In the genomic region with DNA sequence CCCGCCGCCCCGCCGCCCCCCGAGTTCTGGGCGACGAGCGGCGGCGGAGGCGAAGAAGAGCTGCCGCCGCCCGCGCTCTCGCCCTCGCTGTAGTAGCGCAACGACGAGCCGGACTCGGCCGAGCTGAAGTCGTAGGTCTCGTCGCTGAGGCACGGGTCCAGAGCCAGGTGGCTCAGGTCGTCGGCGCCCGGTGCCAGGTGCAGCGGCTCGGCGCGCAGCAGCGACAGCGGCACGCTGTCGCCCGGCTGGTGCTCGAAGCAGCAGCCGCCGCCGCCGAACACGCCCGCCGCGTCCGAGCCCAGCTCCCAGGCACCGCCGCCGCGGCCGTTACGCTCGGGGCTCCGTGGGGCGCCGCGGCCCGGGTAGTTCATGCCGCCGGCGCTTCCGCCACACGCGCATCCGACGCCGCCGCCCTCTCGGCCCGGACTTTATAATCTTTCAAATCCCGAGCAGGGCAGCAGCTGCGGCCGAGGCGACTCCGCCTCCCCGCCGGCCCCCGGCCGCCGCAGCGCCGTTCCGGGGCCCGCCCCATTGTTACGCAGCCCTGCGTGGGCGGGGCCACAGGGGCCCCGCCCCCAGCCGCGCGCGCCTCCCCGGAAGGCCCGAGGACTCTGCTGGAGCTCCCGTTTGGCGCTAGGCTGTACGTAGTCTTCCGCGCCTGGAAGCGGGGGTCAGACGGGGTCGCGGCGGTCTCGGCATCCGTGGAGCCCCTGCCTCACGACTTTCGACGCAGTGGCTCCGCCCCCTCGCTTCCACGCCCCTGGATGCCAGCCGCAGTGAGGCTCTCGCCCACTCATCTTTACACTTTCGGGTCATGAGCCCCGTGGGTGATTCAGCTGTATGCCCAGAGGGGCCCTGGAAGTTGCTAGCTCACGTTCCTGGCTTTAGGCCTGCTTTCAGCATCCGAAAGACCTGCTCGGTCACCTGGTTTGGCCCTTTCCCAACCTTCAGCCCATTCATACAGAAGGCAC, we compare ENCODE assay signal across 8 mouse cellular contexts. TPM values are rescaled to one million over a fixed set of nuclear protein-coding genes. Genes with fewer than 3 reads are reported as not detected.
DNase-seq lines count a peak whose midpoint lies in the region; ATAC-seq and TF ChIP-seq lines count a peak whose summit lies in the region.

Gene Ddhd1, minus strand, starts transcription at position 503 of the 971 bp plus-strand sequence.

- no peaks in the 10 kb centered on the region for H3K9me3 ChIP-seq in E14TG2a.4 (ENCODE audit: low read length)
- H3K9me3 ChIP-seq in forebrain, embryonic 13.5 days (replicated peaks) = no peaks in the 10 kb centered on the region
- H3K9me3 ChIP-seq in liver, postnatal 0 days (ENCODE audit: low read length) = no peaks in the 10 kb centered on the region
- H3K9me3 ChIP-seq in neural tube, embryonic 14.5 days (ENCODE audit: control insufficient read depth, low read length) = no peaks in the 10 kb centered on the region

- H3K9ac ChIP-seq in forebrain, embryonic 13.5 days = peak within 1 kb of the TSS; percentile 92
- H3K9ac ChIP-seq in liver, postnatal 0 days (replicated peaks) = peak within 1 kb of the TSS; percentile 83
- peak within 1 kb of the TSS; percentile 94 for H3K9ac ChIP-seq in neural tube, embryonic 14.5 days (replicated peaks; ENCODE audit: low read depth, low read length)

- DNase-seq in c-Kit-positive CD71-positive TER-119-positive erythroid progenitor cells, embryonic 14.5 days (ENCODE audit: low spot score) = peak; percentile 81
- DNase-seq in heart, postnatal 10 days = peak; percentile 87 to 90
- peak; percentile 60 for DNase-seq in large intestine, adult 2 months (ENCODE audit: low read depth, low spot score)
- DNase-seq in liver, postnatal 0 days = peak; percentile 92
- DNase-seq in testis, postnatal 10 days (ENCODE audit: low spot score) = peak; percentile 91

- H3K36me3 ChIP-seq in E14TG2a.4 (ENCODE audit: insufficient read depth, low read length) = no peaks in the 10 kb centered on the region
- no peaks in the 10 kb centered on the region for H3K36me3 ChIP-seq in forebrain, embryonic 13.5 days (ENCODE audit: poor library complexity, severe bottlenecking)
- H3K36me3 ChIP-seq in liver, postnatal 0 days (replicated peaks; ENCODE audit: insufficient read depth, low read length) = 0 out of 2 replicates have a peak, but pooled peaks cover 4% of the 10 kb centered on the region
- no peaks in the 10 kb centered on the region for H3K36me3 ChIP-seq in neural tube, embryonic 14.5 days (ENCODE audit: control insufficient read depth, insufficient read depth, low read length)

- H3K4me1 ChIP-seq in E14TG2a.4 (replicated peaks; ENCODE audit: low read depth, low read length) = peaks cover 20% of the 10 kb centered on the region
- H3K4me1 ChIP-seq in forebrain, embryonic 13.5 days = peaks cover 39% of the 10 kb centered on the region
- peaks cover 31% of the 10 kb centered on the region for H3K4me1 ChIP-seq in liver, postnatal 0 days (ENCODE audit: insufficient read depth)
- peaks cover 23% of the 10 kb centered on the region for H3K4me1 ChIP-seq in neural tube, embryonic 14.5 days (ENCODE audit: control insufficient read depth, insufficient read depth, low read length)

- under 1% methylated on average over 100 of the region's 123 CpGs for WGBS in forebrain, embryonic 13.5 days
- under 1% methylated on average over 123 of the region's 123 CpGs for WGBS in large intestine, adult 2 months
- under 1% methylated on average over 92 of the region's 123 CpGs for WGBS in liver, postnatal 0 days (ENCODE audit: insufficient replicate concordance)
- under 1% methylated on average over 90 of the region's 123 CpGs for WGBS in neural tube, embryonic 14.5 days

- no peak for TF ChIP-seq CTCF in E14TG2a.4 (conservative IDR thresholded peaks at IDR 0.05; ENCODE audit: low read length)
- TF ChIP-seq CTCF in liver, postnatal 0 days (IDR thresholded peaks at IDR 0.05; ENCODE audit: low read depth) = no peak

- peak within 1 kb of the TSS; percentile 95 for H3K27ac ChIP-seq in forebrain, embryonic 13.5 days
- H3K27ac ChIP-seq in liver, postnatal 0 days (ENCODE audit: low read depth) = peak within 1 kb of the TSS; percentile 94
- peak within 1 kb of the TSS; percentile 95 for H3K27ac ChIP-seq in neural tube, embryonic 14.5 days (ENCODE audit: low read depth, low read length)

- intact Hi-C loops in heart, postnatal 10 days (cut with DNase I) = no loop called here

- peak within 1 kb of the TSS; percentile 90 for H3K4me3 ChIP-seq in E14TG2a.4 (replicated peaks; ENCODE audit: low read length)
- peak within 1 kb of the TSS; percentile 88 for H3K4me3 ChIP-seq in forebrain, embryonic 13.5 days
- peak within 1 kb of the TSS; percentile 94 for H3K4me3 ChIP-seq in liver, postnatal 0 days (ENCODE audit: low read depth, low read length)
- peak within 1 kb of the TSS; percentile 89 for H3K4me3 ChIP-seq in neural tube, embryonic 14.5 days (ENCODE audit: low read depth, low read length)

- H3K4me2 ChIP-seq in forebrain, embryonic 13.5 days = peak within 1 kb of the TSS; percentile 92
- peak within 1 kb of the TSS; percentile 84 for H3K4me2 ChIP-seq in liver, postnatal 0 days (ENCODE audit: low read depth, low read length)
- peak within 1 kb of the TSS; percentile 86 for H3K4me2 ChIP-seq in neural tube, embryonic 14.5 days (ENCODE audit: low read depth, low read length)

- peaks cover 9% of the 10 kb centered on the region for H3K27me3 ChIP-seq in E14TG2a.4 (ENCODE audit: insufficient read depth, low read length)
- H3K27me3 ChIP-seq in forebrain, embryonic 13.5 days = no peaks in the 10 kb centered on the region
- H3K27me3 ChIP-seq in liver, postnatal 0 days (ENCODE audit: insufficient read depth, low read length) = no peaks in the 10 kb centered on the region
- no peaks in the 10 kb centered on the region for H3K27me3 ChIP-seq in neural tube, embryonic 14.5 days (ENCODE audit: control insufficient read depth, insufficient read depth, low read length)

- peak; percentile 96 for ATAC-seq in forebrain, embryonic 13.5 days
- ATAC-seq in liver, postnatal 0 days = peak; percentile 91
- ATAC-seq in neural tube, embryonic 14.5 days (ENCODE audit: low read depth) = peak; percentile 94

- TF ChIP-seq EP300 in liver, postnatal 0 days (IDR thresholded peaks at IDR 0.05; ENCODE audit: low read depth) = no peak

RNA-seq across cellular contexts. Expression of gene Ddhd1, which starts in this region (rescaled TPM):
- polyA plus RNA-seq in forebrain, embryonic 13.5 days (2015; fragmentation: Nextera tagmentation; extraction: Ambion mirVana) = 12.4 and 13.4 TPM in 2 replicates
- 10 to 100 TPM; 12.7 TPM for total RNA-seq in heart, postnatal 10 days (2021)
- polyA plus RNA-seq in large intestine, adult 2 months (2012; rRNA removed) = 13.9 and 20.3 TPM in 2 replicates
- polyA plus RNA-seq in liver, postnatal 0 days (2015; fragmentation: Nextera tagmentation; extraction: Ambion mirVana) = 3.2 and 3.7 TPM in 2 replicates
- 31.0 and 34.1 TPM in 2 replicates for polyA plus RNA-seq in neural tube, embryonic 14.5 days (2014; fragmentation: Nextera tagmentation; extraction: Ambion mirVana)

Comparison
In these comparisons a context has a peak if more than half of its experiments do, and no peak if none do; other contexts are left out.
1. Peak in every context shown above with its lines: DNase-seq, ATAC-seq, H3K4me3 ChIP-seq and H3K27ac ChIP-seq.